Mouse (Mus musculus) E14TG2a.4 (cell line): ENCODE data around the gene Izumo4.

ENCODE experiments used
- CTCF ChIP-seq: conservative IDR thresholded peaks from 2 replicates; pipeline ENCODE4 v1.5.1; 2014; ENCODE audit warnings: low read length
- NANOG ChIP-seq: IDR thresholded peaks from 2 replicates; pipeline ENCODE4 v1.6.1; 2014; ENCODE audit warnings: borderline replicate concordance, low read length, mixed read lengths

DNA sequence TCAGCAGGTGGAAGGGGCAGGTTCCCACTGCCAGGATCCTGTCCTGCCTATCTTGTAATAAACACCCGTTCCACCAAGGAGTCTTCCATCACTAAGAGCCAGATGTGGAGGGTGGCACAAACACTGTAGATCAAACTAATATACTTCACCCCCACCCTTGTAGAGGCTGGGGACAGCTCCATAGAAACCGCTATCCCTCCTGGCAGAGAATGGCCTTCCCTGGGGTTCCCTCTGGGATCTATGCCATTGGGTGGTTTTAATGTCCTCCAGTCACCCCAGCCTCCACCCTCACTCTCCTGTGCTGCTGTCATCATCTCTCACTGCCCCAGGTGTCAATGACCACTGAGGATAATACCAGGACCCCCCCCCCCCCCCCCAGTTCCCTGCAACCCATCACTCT is 31.5 kb upstream of the Izumo4 start:
- TF ChIP-seq CTCF: no peak
- no peak for TF ChIP-seq NANOG
